Mouse (Mus musculus) ES-E14 (cell line): ENCODE data around the gene Bicdl2.

ENCODE experiments used
- HCFC1 ChIP-seq: IDR thresholded peaks from 2 replicates; pipeline ENCODE4 v1.6.1; 2012; ENCODE audit warnings: low read length, inconsistent platforms, borderline replicate concordance; ENCODE audit not compliant: insufficient read depth
- ZC3H11A ChIP-seq: IDR thresholded peaks from 2 replicates; pipeline ENCODE4 v1.6.1; 2012; ENCODE audit warnings: low read depth, mild to moderate bottlenecking, inconsistent platforms, low read length, borderline replicate concordance

- TF ChIP-seq ZC3H11A: no peak
- TF ChIP-seq HCFC1: no peak
These were observed 15.5 kb upstream of the Bicdl2 start, which contains the start of gene Mmp25 for GRCm38 (mm10) chr17:23644613-23645495.
